Mouse (Mus musculus): ENCODE results near the gene Slc8a3.

The Slc8a3 gene

GRCm38 (mm10) chr12:81184967-81185366 lies 148.0 kb downstream of the Slc8a3 start:
- no peak for DNase-seq (ENCODE audit: low read depth)

GRCm38 (mm10) chr12:81182073-81182472 lies 150.9 kb downstream of the Slc8a3 start:
- peak; percentile 53 for DNase-seq (ENCODE audit: low read depth)

GRCm38 (mm10) chr12:81175252-81175651 lies 157.7 kb downstream of the Slc8a3 start:
- no peak for DNase-seq (ENCODE audit: low read depth)

- DNase-seq (ENCODE audit: low read depth) = no peak
Measured at GRCm38 (mm10) chr12:81173893-81174292, 159.1 kb downstream of the Slc8a3 start.

- no peak for DNase-seq (ENCODE audit: low read depth)
Measured at GRCm38 (mm10) chr12:81173011-81173410, 160.0 kb downstream of the Slc8a3 start.

- DNase-seq (ENCODE audit: low read depth) = no peak
Measured at GRCm38 (mm10) chr12:81170076-81170475, 162.9 kb downstream of the Slc8a3 start.

GRCm38 (mm10) chr12:81168494-81168893 lies 164.5 kb downstream of the Slc8a3 start:
- no peak for DNase-seq (ENCODE audit: low read depth)

GRCm38 (mm10) chr12:81168031-81168430 lies 164.9 kb downstream of the Slc8a3 start:
- DNase-seq (ENCODE audit: low read depth) = no peak

- no peak for DNase-seq (ENCODE audit: low read depth)
Measured at GRCm38 (mm10) chr12:81167142-81167541, 165.8 kb downstream of the Slc8a3 start.

GRCm38 (mm10) chr12:81166615-81167014 lies 166.4 kb downstream of the Slc8a3 start:
- DNase-seq (ENCODE audit: low read depth) = no peak

- DNase-seq (ENCODE audit: low read depth) = no peak
Measured at GRCm38 (mm10) chr12:81166092-81166491, 166.9 kb downstream of the Slc8a3 start.

GRCm38 (mm10) chr12:81163566-81163965 lies 169.4 kb downstream of the Slc8a3 start:
- DNase-seq (ENCODE audit: low read depth) = no peak

- DNase-seq (ENCODE audit: low read depth) = no peak
Measured at GRCm38 (mm10) chr12:81163131-81163530, 169.8 kb downstream of the Slc8a3 start.

- DNase-seq (ENCODE audit: low read depth) = no peak
Measured at GRCm38 (mm10) chr12:81161282-81161681, 171.7 kb downstream of the Slc8a3 start.

GRCm38 (mm10) chr12:81160831-81161230 lies 172.1 kb downstream of the Slc8a3 start:
- peak; percentile 7 for DNase-seq (ENCODE audit: low read depth)

GRCm38 (mm10) chr12:81160425-81160824 lies 172.6 kb downstream of the Slc8a3 start:
- DNase-seq (ENCODE audit: low read depth) = no peak

GRCm38 (mm10) chr12:81159947-81160346 lies 173.0 kb downstream of the Slc8a3 start:
- DNase-seq (ENCODE audit: low read depth) = no peak

GRCm38 (mm10) chr12:81156841-81157240 lies 176.1 kb downstream of the Slc8a3 start:
- DNase-seq (ENCODE audit: low read depth) = no peak

GRCm38 (mm10) chr12:81155675-81156074 lies 177.3 kb downstream of the Slc8a3 start:
- no peak for DNase-seq (ENCODE audit: low read depth)

- no peak for DNase-seq (ENCODE audit: low read depth)
Measured at GRCm38 (mm10) chr12:81152082-81152481, 180.9 kb downstream of the Slc8a3 start.

- no peak for DNase-seq (ENCODE audit: low read depth)
Measured at GRCm38 (mm10) chr12:81150917-81151316, 182.1 kb downstream of the Slc8a3 start.

- DNase-seq (ENCODE audit: low read depth) = no peak
Measured at GRCm38 (mm10) chr12:81147956-81148355, 185.0 kb downstream of the Slc8a3 start.
